Mouse (Mus musculus) forebrain, embryonic 15.5 days (tissue): ENCODE results near the gene Heg1. TPM values are rescaled to one million over a fixed set of nuclear protein-coding genes. Genes with fewer than 3 reads are reported as not detected.

Experiments used
- ATAC-seq: fragments of 200-750 bp; cut with Nextera tagmentation; replicated peaks from 2 replicates; pipeline ENCODE4 v1.8.0; 2017; ENCODE audit warnings: mild to moderate bottlenecking, moderate TSS enrichment, moderate library complexity
- H3K27ac ChIP-seq: fragments of 300-500 bp; sonication (generic); replicated peaks from 2 replicates; pipeline ENCODE4 v1.5.1; 2015; ENCODE audit warnings: mild to moderate bottlenecking, inconsistent platforms
- H3K27me3 ChIP-seq: fragments of 300-500 bp; sonication (generic); 2 replicates; pipeline ENCODE4 v1.6.1; 2015; ENCODE audit warnings: inconsistent platforms
- H3K36me3 ChIP-seq: fragments of 300-500 bp; sonication (generic); 2 replicates; pipeline ENCODE4 v1.6.1; 2015; ENCODE audit warnings: mild to moderate bottlenecking, inconsistent platforms
- H3K4me1 ChIP-seq: fragments of 300-500 bp; sonication (generic); 2 replicates; pipeline ENCODE4 v1.6.1; 2015; ENCODE audit warnings: inconsistent platforms
- H3K4me2 ChIP-seq: fragments of 300-500 bp; sonication (generic); replicated peaks from 2 replicates; pipeline ENCODE4 v1.6.1; 2015; ENCODE audit warnings: mild to moderate bottlenecking, inconsistent platforms
- H3K4me3 ChIP-seq: fragments of 300-500 bp; sonication (generic); 2 replicates; pipeline ENCODE4 v1.5.1; 2015; ENCODE audit warnings: mild to moderate bottlenecking, inconsistent platforms
- H3K9ac ChIP-seq: fragments of 300-500 bp; sonication (generic); replicated peaks from 2 replicates; pipeline ENCODE4 v1.6.1; 2015; ENCODE audit warnings: mild to moderate bottlenecking, inconsistent platforms
- H3K9me3 ChIP-seq: fragments of 300-500 bp; sonication (generic); 2 replicates; pipeline ENCODE4 v1.6.1; 2016; ENCODE audit warnings: inconsistent platforms
- WGBS: fragments of 180-500 bp; shearing (Covaris S2); methylation state at CpG from one replicate; pipeline ENCODE4 v1.1.7; 2015; ENCODE audit warnings: mixed read lengths; 5-methylcytosine and 5-hydroxymethylcytosine counted together
- polyA plus RNA-seq: library from polyadenylated mRNA; unstranded; fragments of >200 nt; fragmentation: Nextera tagmentation; extraction: Ambion mirVana; gene quantifications from 2 replicates; pipeline ENCODE4 v1.2.1, GENCODE M21; 2015

Gene Heg1
- polyA plus RNA-seq, 1 experiment from 2014 or later, result 20.3 TPM

DNA sequence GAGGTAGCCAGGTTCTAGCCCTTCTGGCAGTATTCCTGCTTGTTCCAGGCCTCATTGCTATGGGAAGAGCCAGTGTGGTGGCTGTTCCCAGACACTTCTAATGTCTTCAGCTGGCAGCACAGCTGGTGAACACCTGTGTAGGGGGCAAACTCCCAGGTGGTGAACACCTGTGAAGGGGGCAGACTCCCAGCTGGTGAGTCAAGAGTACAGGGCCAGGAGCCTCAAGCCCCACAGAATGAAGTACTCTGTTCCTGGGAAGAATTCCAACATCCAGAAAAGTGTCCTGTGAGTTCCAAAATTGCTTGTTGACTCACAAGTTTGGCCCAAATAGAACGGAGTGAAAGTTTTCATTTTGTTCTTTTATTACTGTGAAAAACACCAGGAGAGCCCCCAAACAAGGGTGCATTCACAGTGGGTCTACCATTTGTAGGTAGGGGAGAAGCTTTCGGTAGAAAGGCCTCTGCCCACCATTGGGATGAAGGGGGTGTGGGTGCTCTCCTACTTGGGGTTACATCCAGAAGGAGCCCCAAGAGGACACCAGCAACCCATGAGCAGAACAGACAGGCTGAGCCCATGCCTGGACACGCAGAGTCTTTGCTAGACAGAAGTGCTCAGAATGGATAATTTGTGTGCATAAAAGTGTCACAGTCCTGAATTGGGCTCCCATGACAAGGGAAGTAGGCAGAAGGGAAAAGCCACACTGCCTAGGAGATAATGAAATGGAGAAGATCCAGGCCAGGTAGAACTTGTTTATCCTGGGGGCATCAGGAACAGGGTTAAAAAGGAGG lies 84.5 kb downstream of the Heg1 start:
- peaks cover 4% of the 10 kb centered on the region; the same call in 1 of the 2 replicates for H3K36me3 ChIP-seq
- no peak overlapping the region for H3K9ac ChIP-seq
- H3K27me3 ChIP-seq, result no peaks in the 10 kb centered on the region
- H3K4me2 ChIP-seq, result no peak overlapping the region
- no peak overlapping the region for H3K27ac ChIP-seq
- no peaks in the 10 kb centered on the region for H3K9me3 ChIP-seq
- peaks cover 11% of the 10 kb centered on the region for H3K4me1 ChIP-seq
- no peak for ATAC-seq
- H3K4me3 ChIP-seq, result no peak overlapping the region
- 88% methylated on average over 3 of the region's 3 CpGs for WGBS

DNA sequence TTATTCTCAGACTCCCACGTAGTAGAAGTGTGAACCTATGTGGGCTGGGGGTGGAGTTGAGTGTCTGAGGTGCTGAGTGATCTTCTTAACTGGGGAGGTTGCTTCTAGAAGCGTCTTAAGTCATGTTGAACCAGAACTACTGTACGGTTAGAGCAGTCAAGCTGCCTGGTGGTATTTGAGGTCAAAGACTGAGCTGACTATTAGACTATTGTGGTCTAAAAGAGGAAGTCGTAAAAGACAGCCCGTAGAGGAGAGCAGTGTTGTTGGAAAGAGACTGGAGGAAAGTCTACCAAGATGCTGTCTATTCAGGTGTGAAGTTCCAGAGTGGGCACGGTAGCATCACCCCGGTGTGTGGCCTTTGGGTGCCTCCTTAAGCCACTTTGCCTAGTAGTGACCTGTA lies 85.7 kb downstream of the Heg1 start:
- H3K27me3 ChIP-seq, result no peaks in the 10 kb centered on the region
- WGBS, result 93% methylated on average over 7 of the region's 7 CpGs
- ATAC-seq, result no peak
- H3K9ac ChIP-seq, result no peak overlapping the region
- peaks cover 4% of the 10 kb centered on the region; the same call in 1 of the 2 replicates for H3K36me3 ChIP-seq
- peaks cover 1% of the 10 kb centered on the region; the same call in 1 of the 2 replicates for H3K4me1 ChIP-seq
- H3K4me3 ChIP-seq, result no peak overlapping the region
- no peak overlapping the region for H3K4me2 ChIP-seq
- no peak overlapping the region for H3K27ac ChIP-seq
- no peaks in the 10 kb centered on the region for H3K9me3 ChIP-seq

DNA sequence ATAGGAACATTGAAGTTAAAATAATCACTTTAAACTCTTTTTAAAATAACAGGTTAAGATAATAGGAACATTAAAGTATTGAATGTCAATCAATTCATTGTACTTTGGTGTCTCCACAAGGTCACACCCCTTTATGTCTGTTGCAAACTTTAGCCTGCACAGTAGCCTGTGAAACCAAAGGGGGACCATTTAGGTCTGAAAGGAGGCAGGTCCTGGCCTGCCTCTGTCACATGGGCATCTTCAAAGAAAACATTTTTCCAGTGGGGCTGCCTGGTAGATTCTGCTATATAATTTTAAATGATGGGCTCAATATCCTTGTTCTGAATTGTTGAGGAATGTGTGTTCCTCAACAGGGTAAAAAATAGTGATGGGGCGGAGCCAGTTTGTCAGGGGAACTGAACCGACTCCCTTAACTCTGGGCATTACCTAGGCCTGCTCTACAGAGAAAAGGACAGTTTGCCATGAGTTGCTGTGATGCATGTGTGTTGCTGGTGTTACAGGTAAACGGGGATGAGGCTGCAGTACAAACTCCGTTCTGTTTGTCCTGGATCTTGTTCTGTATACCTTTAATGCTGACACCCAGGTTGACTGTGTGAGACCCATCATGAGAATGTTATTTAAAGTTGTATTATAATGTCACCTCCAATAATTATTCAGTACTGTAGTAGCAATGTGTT lies 86.7 kb downstream of the Heg1 start:
- Histone ChIP-seq H3K4me1 (no peaks in the 10 kb centered on the region), H3K36me3 (peaks cover 4% of the 10 kb centered on the region; the same call in 1 of the 2 replicates), H3K27ac (no peak overlapping the region), H3K9me3 (no peaks in the 10 kb centered on the region), H3K4me2 (no peak overlapping the region), H3K27me3 (no peaks in the 10 kb centered on the region), H3K9ac (no peak overlapping the region), H3K4me3 (no peak overlapping the region)
- ATAC-seq, result no peak
- WGBS, result 93% methylated on average over 4 of the region's 4 CpGs

DNA sequence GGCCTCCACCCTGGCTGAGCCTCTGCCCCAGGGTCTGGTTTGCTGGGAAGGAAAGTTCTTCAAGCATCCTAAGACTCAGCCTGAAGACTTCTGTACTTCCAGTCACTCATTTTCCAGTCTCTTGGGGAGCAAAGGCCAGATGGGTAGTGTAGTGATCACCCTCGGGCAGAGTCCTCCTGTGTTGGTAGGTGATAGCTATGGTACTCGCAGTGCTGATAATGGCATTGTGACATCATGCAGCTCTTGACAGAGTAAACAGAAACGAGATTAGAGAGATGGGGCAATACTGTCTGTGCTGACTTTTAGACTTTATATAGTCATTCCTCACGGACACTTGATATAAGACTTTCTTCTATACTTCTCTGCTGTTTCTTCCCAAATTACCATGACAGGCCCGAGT lies 88.6 kb downstream of the Heg1 start:
- H3K27ac ChIP-seq, result no peak overlapping the region
- WGBS, result 91% methylated on average over 5 of the region's 5 CpGs
- H3K9ac ChIP-seq, result no peak overlapping the region
- no peaks in the 10 kb centered on the region for H3K9me3 ChIP-seq
- ATAC-seq, result no peak
- no peak overlapping the region for H3K4me2 ChIP-seq
- no peaks in the 10 kb centered on the region for H3K36me3 ChIP-seq
- H3K4me1 ChIP-seq, result no peaks in the 10 kb centered on the region
- no peak overlapping the region for H3K4me3 ChIP-seq
- no peaks in the 10 kb centered on the region for H3K27me3 ChIP-seq

DNA sequence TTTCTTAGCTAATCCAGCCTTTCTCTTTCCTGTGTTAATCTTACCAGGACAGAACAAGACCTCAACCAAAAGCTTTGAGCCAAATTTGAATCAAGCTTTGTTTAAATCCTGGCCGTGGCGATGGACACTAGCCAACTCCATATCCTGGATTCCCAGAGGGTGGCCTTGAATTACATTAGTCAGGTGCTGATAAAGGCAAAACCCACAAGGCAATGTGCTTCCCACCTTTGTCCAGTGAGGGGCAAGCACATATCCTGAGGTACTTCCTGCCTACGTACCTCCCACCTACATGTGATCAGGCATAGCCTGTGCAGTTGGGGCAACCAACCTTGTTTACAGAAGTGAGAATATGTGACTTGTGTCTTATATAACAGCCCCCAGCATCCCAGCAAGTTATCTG lies 90.8 kb downstream of the Heg1 start:
- Histone ChIP-seq H3K9me3 (no peaks in the 10 kb centered on the region), H3K9ac (no peak overlapping the region), H3K27ac (no peak overlapping the region), H3K4me3 (no peak overlapping the region), H3K27me3 (no peaks in the 10 kb centered on the region), H3K36me3 (no peaks in the 10 kb centered on the region), H3K4me2 (no peak overlapping the region), H3K4me1 (no peaks in the 10 kb centered on the region)
- 45% methylated on average over 3 of the region's 3 CpGs for WGBS
- ATAC-seq, result no peak

DNA sequence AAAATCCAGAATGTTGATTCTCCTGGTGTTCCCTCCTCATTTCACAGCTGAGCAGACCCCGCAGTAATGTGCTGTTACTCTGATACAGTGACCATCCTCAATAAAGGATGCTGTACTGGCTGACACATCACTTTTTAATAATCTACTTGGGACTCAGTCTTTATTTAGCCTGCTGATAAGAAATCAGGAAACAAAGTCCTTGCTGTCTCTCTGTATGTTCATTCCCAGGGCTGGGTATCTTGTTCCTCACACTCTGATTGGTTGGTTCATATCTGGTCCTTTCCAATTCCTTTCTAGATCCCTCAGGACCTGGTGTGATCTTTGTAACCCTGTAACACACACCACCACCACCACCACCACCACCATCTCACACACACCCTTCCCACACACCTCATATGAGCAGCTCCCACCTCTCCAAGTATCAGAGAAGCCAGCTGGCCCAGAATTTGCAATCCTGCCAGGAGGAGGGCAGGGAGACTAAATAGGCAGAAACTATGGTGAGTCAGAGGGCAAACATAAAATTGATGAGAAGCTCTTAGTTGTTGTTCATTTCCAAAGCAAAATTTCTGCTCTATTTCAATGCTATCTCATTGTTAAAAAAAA lies 91.7 kb downstream of the Heg1 start:
- Histone ChIP-seq H3K27ac (no peak overlapping the region), H3K4me3 (no peak overlapping the region), H3K4me2 (no peak overlapping the region), H3K9me3 (no peaks in the 10 kb centered on the region), H3K9ac (no peak overlapping the region), H3K36me3 (no peaks in the 10 kb centered on the region), H3K27me3 (no peaks in the 10 kb centered on the region), H3K4me1 (no peaks in the 10 kb centered on the region)
- 87% methylated on average over 1 of the region's 1 CpGs for WGBS
- ATAC-seq, result no peak

GRCm38 (mm10) chr16:33776766-33777529 lies 92.8 kb downstream of the Heg1 start:
- H3K9me3 ChIP-seq, result no peaks in the 10 kb centered on the region
- no peak overlapping the region for H3K4me2 ChIP-seq
- ATAC-seq, result no peak
- no peaks in the 10 kb centered on the region for H3K27me3 ChIP-seq
- H3K4me3 ChIP-seq, result no peak overlapping the region
- WGBS, result 82% methylated on average over 7 of the region's 7 CpGs
- H3K4me1 ChIP-seq, result no peaks in the 10 kb centered on the region
- H3K9ac ChIP-seq, result no peak overlapping the region
- no peak overlapping the region for H3K27ac ChIP-seq
- no peaks in the 10 kb centered on the region for H3K36me3 ChIP-seq

- H3K27ac ChIP-seq, result no peak overlapping the region
- WGBS, result 90% methylated on average over 6 of the region's 6 CpGs
These were observed 93.4 kb downstream of the Heg1 start for GRCm38 (mm10) chr16:33777607-33778006.

GRCm38 (mm10) chr16:33781789-33782728 lies 97.9 kb downstream of the Heg1 start:
- Histone ChIP-seq H3K9ac (no peak overlapping the region), H3K27ac (no peak overlapping the region), H3K4me3 (no peak overlapping the region), H3K4me2 (no peak overlapping the region), H3K36me3 (no peaks in the 10 kb centered on the region), H3K4me1 (no peaks in the 10 kb centered on the region), H3K9me3 (no peaks in the 10 kb centered on the region), H3K27me3 (no peaks in the 10 kb centered on the region)
- WGBS, result 80% methylated on average over 5 of the region's 5 CpGs
- ATAC-seq, result no peak

More at GRCm38 (mm10) chr16:33777607-33778006, 93.4 kb downstream of the Heg1 start:
- no peak overlapping the region for H3K4me3 ChIP-seq
- H3K9ac ChIP-seq, result no peak overlapping the region
- no peaks in the 10 kb centered on the region for H3K9me3 ChIP-seq
- ATAC-seq, result no peak
- H3K4me2 ChIP-seq, result no peak overlapping the region
- no peaks in the 10 kb centered on the region for H3K36me3 ChIP-seq
- no peaks in the 10 kb centered on the region for H3K27me3 ChIP-seq
- H3K4me1 ChIP-seq, result no peaks in the 10 kb centered on the region

GRCm38 (mm10) chr16:33782729-33783091 lies 98.5 kb downstream of the Heg1 start:
- Histone ChIP-seq H3K4me1 (no peaks in the 10 kb centered on the region), H3K4me3 (no peak overlapping the region), H3K4me2 (no peak overlapping the region), H3K27me3 (no peaks in the 10 kb centered on the region), H3K36me3 (no peaks in the 10 kb centered on the region), H3K9ac (no peak overlapping the region), H3K9me3 (no peaks in the 10 kb centered on the region), H3K27ac (no peak overlapping the region)
- ATAC-seq, result no peak
- WGBS, result 84% methylated on average over 1 of the region's 1 CpGs

- H3K27ac ChIP-seq, result no peak overlapping the region
- 95% methylated on average over 1 of the region's 1 CpGs for WGBS
- no peak overlapping the region for H3K4me2 ChIP-seq
- H3K9me3 ChIP-seq, result no peaks in the 10 kb centered on the region
- no peak overlapping the region for H3K4me3 ChIP-seq
- no peaks in the 10 kb centered on the region for H3K27me3 ChIP-seq
- no peaks in the 10 kb centered on the region for H3K4me1 ChIP-seq
- no peak for ATAC-seq
- H3K9ac ChIP-seq, result no peak overlapping the region
- no peaks in the 10 kb centered on the region for H3K36me3 ChIP-seq
These were observed 100.4 kb downstream of the Heg1 start for GRCm38 (mm10) chr16:33784547-33784946.
